Mouse (Mus musculus): ENCODE measurements around the gene Map7d1. TPM values are rescaled to one million over a fixed set of nuclear protein-coding genes. Genes with fewer than 3 reads are reported as not detected.

Gene Map7d1
- polyA plus RNA-seq (2014; fragmentation: Illumina TruSeq; extraction: RNeasy Lipid Tissue Mini Kit (QIAGEN cat#74804); ENCODE audit: low read depth, low replicate concordance), result 46.6 TPM

DNA sequence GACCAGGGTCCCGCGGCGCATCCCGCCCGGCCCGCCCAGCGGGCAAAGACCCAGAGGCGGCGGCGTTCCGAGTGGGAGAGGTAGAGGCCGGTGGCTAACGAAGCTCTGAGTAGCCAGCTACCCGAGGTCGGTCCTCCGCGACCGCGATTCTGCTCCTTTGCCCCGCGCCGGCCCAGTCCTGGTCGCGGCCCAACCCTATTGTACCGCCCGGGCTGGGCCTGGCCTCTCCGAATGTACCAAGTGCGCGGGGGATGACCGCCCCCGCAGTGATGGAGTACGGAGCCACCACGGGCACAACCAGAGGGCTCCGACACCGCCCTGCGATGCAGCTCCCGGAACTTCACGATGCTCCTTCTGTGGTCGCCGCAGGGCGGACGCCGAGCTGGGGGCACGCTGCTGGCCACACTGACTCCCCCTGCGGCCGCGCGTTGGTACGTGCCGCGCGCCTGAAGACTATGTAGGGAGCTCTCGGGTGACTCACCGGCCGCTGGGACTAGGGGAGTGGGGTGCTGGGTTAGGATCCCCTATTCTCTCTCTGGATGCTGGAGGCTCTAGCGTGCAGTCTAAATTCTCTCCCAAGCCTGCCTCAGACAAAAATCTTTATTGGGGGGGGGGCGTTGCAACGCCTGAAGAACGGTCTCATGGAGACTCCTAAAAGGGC is at the start of gene Map7d1:
Gene Map7d1, minus strand, starts transcription at position 213 of the 661 bp plus-strand sequence.

GRCm38 (mm10) chr4:126286492-126286891 is 30.3 kb upstream of the Map7d1 start, which contains the start of gene Col8a2:
Col8a2 (plus strand) TSS chr4:126286793.

DNA sequence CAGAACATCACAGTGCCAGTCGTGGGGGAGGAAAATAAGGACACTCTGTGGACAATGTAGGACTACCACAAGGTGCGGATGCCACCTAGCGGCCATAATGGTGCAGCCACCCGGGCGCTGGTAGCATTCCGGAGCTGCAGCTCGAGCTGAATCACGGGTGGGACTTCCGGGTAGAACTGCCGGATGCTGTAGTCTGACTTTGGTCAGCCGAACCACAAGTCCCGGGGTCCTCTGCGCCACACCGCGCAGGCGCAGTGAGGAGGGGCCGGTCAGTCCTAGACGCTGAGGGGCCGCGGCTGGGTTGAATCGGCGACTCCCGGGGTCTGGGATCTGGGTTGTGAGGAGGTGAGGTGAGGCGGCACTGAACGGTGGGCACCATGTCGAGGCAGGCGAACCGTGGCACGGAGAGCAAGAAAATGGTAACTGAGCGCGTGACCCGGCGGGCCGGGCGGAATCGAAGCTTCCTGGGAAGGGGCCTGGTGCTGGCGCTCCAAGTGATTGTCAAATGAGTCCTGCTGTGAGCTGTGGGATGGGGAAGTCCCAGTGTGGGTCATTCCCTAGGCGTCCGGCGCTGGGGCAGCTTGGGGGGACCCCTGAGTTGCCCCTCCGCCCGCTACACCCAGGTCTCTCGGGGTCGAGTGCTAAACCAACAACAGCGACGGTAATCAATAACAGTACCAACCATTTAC is 6.1 kb upstream of the Map7d1 start, which contains the start of gene Trappc3:
Gene Trappc3, plus strand, starts transcription at position 207 of the 689 bp plus-strand sequence.

DNA sequence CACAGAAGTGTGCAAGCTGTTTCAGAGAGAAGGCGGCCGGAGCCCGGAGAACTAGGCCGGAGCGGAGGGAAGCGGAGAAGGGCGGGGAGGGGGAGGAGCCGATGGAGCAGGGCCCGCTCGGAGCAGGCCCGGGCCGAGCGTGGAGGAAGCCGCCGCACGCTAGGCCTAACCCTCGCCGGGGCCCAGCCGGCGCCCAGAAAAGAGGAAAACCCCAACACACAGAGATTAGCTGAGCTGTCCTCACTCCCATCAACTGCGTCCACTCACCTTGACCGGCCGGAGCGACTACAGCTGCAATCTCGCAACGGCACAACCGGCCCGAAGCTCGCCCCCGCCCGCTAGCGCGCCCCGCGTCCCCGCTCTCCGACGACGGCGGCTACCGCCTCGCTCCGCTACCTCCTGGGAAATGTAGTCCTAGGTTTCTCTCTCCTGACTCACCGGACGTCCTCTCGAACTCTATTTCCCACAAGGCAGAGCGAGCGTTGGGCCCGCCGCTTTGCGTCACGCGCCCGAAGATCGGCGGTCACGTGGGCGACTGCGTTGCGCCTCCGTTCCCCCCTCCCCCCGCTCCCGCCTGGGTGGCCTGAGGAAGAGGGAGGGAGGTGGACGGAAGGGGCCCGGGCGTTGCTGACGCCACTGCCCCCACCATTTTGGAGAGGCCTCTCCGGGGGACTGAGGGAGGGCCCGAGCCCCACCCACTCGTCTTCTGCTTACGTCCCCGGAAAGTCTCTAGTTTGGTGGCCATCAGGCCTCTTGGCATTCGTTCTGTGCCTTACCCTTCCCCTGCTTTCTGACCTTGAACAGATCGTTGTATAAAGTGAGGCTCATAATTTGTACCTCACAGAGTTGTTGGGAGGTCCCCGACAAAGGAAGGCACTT is 53.6 kb downstream of the Map7d1 start, which contains the start of gene Thrap3:
Gene Thrap3, minus strand, starts transcription at position 458 of the 879 bp plus-strand sequence.

Other genes with a start within 250 kb of the Map7d1 start
- 2.0 TPM for gene Csf3r, start 231.8 kb downstream of the Map7d1 start, polyA plus RNA-seq (2014; fragmentation: Illumina TruSeq; extraction: RNeasy Lipid Tissue Mini Kit (QIAGEN cat#74804); ENCODE audit: low read depth, low replicate concordance)
- 64.2 TPM for gene Mrps15, start 209.4 kb downstream of the Map7d1 start, polyA plus RNA-seq (2014; fragmentation: Illumina TruSeq; extraction: RNeasy Lipid Tissue Mini Kit (QIAGEN cat#74804); ENCODE audit: low read depth, low replicate concordance)
- 19.4 TPM for gene Oscp1, start 197.8 kb downstream of the Map7d1 start, polyA plus RNA-seq (2014; fragmentation: Illumina TruSeq; extraction: RNeasy Lipid Tissue Mini Kit (QIAGEN cat#74804); ENCODE audit: low read depth, low replicate concordance)
- gene Lsm10, start 159.7 kb downstream of the Map7d1 start, polyA plus RNA-seq (2014; fragmentation: Illumina TruSeq; extraction: RNeasy Lipid Tissue Mini Kit (QIAGEN cat#74804); ENCODE audit: low read depth, low replicate concordance), result 20.4 TPM
- gene Stk40, start 152.4 kb downstream of the Map7d1 start, polyA plus RNA-seq (2014; fragmentation: Illumina TruSeq; extraction: RNeasy Lipid Tissue Mini Kit (QIAGEN cat#74804); ENCODE audit: low read depth, low replicate concordance), result 32.8 TPM
- gene Eva1b, start 108.6 kb downstream of the Map7d1 start, polyA plus RNA-seq (2014; fragmentation: Illumina TruSeq; extraction: RNeasy Lipid Tissue Mini Kit (QIAGEN cat#74804); ENCODE audit: low read depth, low replicate concordance), result 19.5 TPM
- 20.0 TPM for gene Sh3d21, start 92.9 kb downstream of the Map7d1 start, polyA plus RNA-seq (2014; fragmentation: Illumina TruSeq; extraction: RNeasy Lipid Tissue Mini Kit (QIAGEN cat#74804); ENCODE audit: low read depth, low replicate concordance)
- 120 TPM for gene Thrap3, start 53.6 kb downstream of the Map7d1 start, polyA plus RNA-seq (2014; fragmentation: Illumina TruSeq; extraction: RNeasy Lipid Tissue Mini Kit (QIAGEN cat#74804); ENCODE audit: low read depth, low replicate concordance)
- 92.2 TPM for gene Trappc3, start 6.0 kb upstream of the Map7d1 start, polyA plus RNA-seq (2014; fragmentation: Illumina TruSeq; extraction: RNeasy Lipid Tissue Mini Kit (QIAGEN cat#74804); ENCODE audit: low read depth, low replicate concordance)
- gene Col8a2, start 30.4 kb upstream of the Map7d1 start, polyA plus RNA-seq (2014; fragmentation: Illumina TruSeq; extraction: RNeasy Lipid Tissue Mini Kit (QIAGEN cat#74804); ENCODE audit: low read depth, low replicate concordance), result 11.6 TPM
- 28.4 TPM for gene Adprhl2, start 65.4 kb upstream of the Map7d1 start, polyA plus RNA-seq (2014; fragmentation: Illumina TruSeq; extraction: RNeasy Lipid Tissue Mini Kit (QIAGEN cat#74804); ENCODE audit: low read depth, low replicate concordance)
- 10.0 TPM for gene Tekt2, start 69.3 kb upstream of the Map7d1 start, polyA plus RNA-seq (2014; fragmentation: Illumina TruSeq; extraction: RNeasy Lipid Tissue Mini Kit (QIAGEN cat#74804); ENCODE audit: low read depth, low replicate concordance)
- 4.3 TPM for gene Ago3, start 173.2 kb upstream of the Map7d1 start, polyA plus RNA-seq (2014; fragmentation: Illumina TruSeq; extraction: RNeasy Lipid Tissue Mini Kit (QIAGEN cat#74804); ENCODE audit: low read depth, low replicate concordance)
- gene Ago1, start 212.2 kb upstream of the Map7d1 start, polyA plus RNA-seq (2014; fragmentation: Illumina TruSeq; extraction: RNeasy Lipid Tissue Mini Kit (QIAGEN cat#74804); ENCODE audit: low read depth, low replicate concordance), result 20.1 TPM

Measured in adipose tissue, adult 10 weeks (tissue).